Mouse (Mus musculus) ovary, postnatal 14 days (tissue): ENCODE measurements around the gene Hus1b.

Experiments used
- DNase-seq: peaks from one replicate; pipeline ENCODE4 v3.0.0; 2022; ENCODE audit warnings: low spot score

Hus1b gene

GRCm38 (mm10) chr13:30949181-30949580, 1.6 kb upstream of the Hus1b start:
- no peak for DNase-seq

- no peak for DNase-seq
Measured at GRCm38 (mm10) chr13:30947129-30947528, 430 bp downstream of the Hus1b start.

GRCm38 (mm10) chr13:30945788-30946187, 1.8 kb downstream of the Hus1b start:
- no peak for DNase-seq

- no peak for DNase-seq
Measured at GRCm38 (mm10) chr13:30932972-30933371, 14.6 kb downstream of the Hus1b start.

- no peak for DNase-seq
Measured at GRCm38 (mm10) chr13:30931613-30932012, 15.9 kb downstream of the Hus1b start.

GRCm38 (mm10) chr13:30929119-30929518, 18.4 kb downstream of the Hus1b start:
- DNase-seq, result no peak

GRCm38 (mm10) chr13:30924269-30924668, 23.3 kb downstream of the Hus1b start:
- no peak for DNase-seq

GRCm38 (mm10) chr13:30921914-30922313, 25.6 kb downstream of the Hus1b start:
- DNase-seq, result no peak

GRCm38 (mm10) chr13:30913757-30914156, 33.8 kb downstream of the Hus1b start:
- DNase-seq, result no peak

GRCm38 (mm10) chr13:30913028-30913427, 34.5 kb downstream of the Hus1b start:
- DNase-seq, result no peak

- no peak for DNase-seq
Measured at GRCm38 (mm10) chr13:30911931-30912625, 35.5 kb downstream of the Hus1b start.

- no peak for DNase-seq
Measured at GRCm38 (mm10) chr13:30910889-30911288, 36.7 kb downstream of the Hus1b start.

- DNase-seq, result no peak
Measured at GRCm38 (mm10) chr13:30902286-30902685, 45.3 kb downstream of the Hus1b start.

GRCm38 (mm10) chr13:30901387-30902041, 46.0 kb downstream of the Hus1b start:
- no peak for DNase-seq
